Mouse (Mus musculus): ENCODE data around the gene Gm17332.
"Not testable (repeated sequence)": the region's sequence is repeated elsewhere in the genome, so short reads cannot be mapped to it uniquely, and the experiment has no call there.

Gm17332 gene

GRCm38 (mm10) chr11:31182362-31182761, at the start of gene Gm17332:
Gene Gm17332, minus strand, starts transcription at chr11:31182462.
- DNase-seq: no peak

GRCm38 (mm10) chr11:31229966-31230365, 47.7 kb upstream of the Gm17332 start:
- no peak for DNase-seq

GRCm38 (mm10) chr11:31225359-31225758, 43.1 kb upstream of the Gm17332 start:
- DNase-seq: no peak

- DNase-seq: no peak
Observed at GRCm38 (mm10) chr11:31218009-31218408, 35.7 kb upstream of the Gm17332 start.

- no peak for DNase-seq
Observed at GRCm38 (mm10) chr11:31195621-31196363, 13.5 kb upstream of the Gm17332 start.

- DNase-seq: no peak
Observed at GRCm38 (mm10) chr11:31194761-31195160, 12.5 kb upstream of the Gm17332 start.

GRCm38 (mm10) chr11:31170052-31170646, 12.1 kb downstream of the Gm17332 start:
- no peak for DNase-seq

GRCm38 (mm10) chr11:31169161-31170051, 12.9 kb downstream of the Gm17332 start:
- DNase-seq: no peak

GRCm38 (mm10) chr11:31168831-31169160, 13.5 kb downstream of the Gm17332 start:
- no peak for DNase-seq

- DNase-seq: no peak
Observed at GRCm38 (mm10) chr11:31157021-31157420, 25.2 kb downstream of the Gm17332 start.

- DNase-seq: not testable (repeated sequence)
Observed at GRCm38 (mm10) chr11:31138394-31138793, 43.9 kb downstream of the Gm17332 start.

- DNase-seq: not testable (repeated sequence)
Observed at GRCm38 (mm10) chr11:31134824-31135223, 47.4 kb downstream of the Gm17332 start.

- not testable (repeated sequence) for DNase-seq
Observed at GRCm38 (mm10) chr11:31133726-31134125, 48.5 kb downstream of the Gm17332 start.
